Mouse (Mus musculus) adrenal gland, postnatal 10 days (tissue): ENCODE measurements at regions not wholly inside any gene's neighbourhood (a gene's known extent, or its start where the extent isn't known, plus 50 kb on each side); places are given as distances from the start of the nearest gene placed in this dataset.

Experiments
- DNase-seq: peaks from one replicate; pipeline ENCODE4 v3.0.0; 2021; ENCODE audit warnings: mixed read lengths

DNA sequence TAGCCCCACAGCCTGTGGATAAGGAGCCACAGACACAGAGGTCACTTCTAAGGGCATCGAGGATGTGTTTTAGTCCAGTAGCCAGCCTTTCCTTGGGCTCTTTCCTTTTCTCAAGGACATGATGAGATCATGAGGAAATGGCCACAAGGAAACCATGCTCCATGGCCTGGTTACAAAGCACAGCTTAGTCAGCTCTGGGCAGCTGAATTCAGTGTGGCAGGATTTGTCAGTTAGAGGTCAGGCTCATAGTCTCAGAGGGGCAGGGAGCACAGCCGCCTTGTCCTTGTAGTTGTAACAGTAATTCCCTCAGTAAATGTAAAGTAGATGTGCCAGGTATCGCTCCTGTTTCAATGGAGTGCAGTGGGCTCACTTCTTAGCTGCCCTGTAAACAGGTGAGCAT is 111.7 kb upstream of the Vangl1 start:
- DNase-seq: no peak

GRCm38 (mm10) chr3:102311482-102312225 is 107.2 kb upstream of the Vangl1 start:
- DNase-seq: no peak

- DNase-seq: no peak
Measured at GRCm38 (mm10) chr3:102310243-102310642, 105.8 kb upstream of the Vangl1 start.

DNA sequence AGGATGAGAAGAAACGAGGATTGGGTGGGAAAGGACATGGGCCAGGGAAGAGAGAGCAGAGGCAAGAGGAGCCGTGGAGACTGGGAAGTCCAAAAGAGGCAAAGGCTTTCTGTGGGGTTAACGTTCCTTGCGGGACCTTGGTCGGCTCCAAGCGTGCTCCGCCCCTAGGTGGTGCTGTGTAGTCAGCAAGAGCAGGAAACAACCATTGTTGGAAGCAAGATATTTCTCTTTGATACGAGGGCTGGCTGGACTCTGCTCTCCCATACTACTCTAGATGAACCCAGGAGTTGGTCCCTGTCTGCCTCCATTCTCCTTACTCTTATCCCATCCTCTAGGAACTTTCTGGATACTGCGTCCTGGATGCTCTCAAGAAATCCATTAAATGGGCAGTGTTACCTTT is 105.3 kb upstream of the Vangl1 start:
- peak; percentile 86 for DNase-seq

DNA sequence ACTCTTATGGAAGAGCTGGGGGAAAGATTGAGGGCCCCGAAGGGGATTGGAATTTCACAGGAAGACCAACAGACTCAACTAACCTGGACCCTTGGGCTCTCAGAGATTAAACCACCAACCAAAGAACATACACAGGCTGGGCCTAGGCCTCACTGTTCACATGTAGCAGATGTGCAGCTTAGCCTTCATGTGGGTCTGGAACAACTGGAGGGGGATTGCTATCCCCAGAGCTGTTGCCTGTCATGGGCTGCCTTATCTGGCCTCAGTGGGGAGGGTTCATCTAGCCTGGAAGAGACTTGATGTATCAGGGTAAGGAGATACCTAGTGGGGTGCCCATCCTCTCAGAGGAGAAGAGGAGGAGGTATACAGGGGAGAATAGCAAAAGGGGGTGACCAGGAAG is 103.2 kb upstream of the Vangl1 start:
- DNase-seq: no peak

- no peak for DNase-seq
Measured at GRCm38 (mm10) chr3:102292385-102292784, 87.9 kb upstream of the Vangl1 start.

DNA sequence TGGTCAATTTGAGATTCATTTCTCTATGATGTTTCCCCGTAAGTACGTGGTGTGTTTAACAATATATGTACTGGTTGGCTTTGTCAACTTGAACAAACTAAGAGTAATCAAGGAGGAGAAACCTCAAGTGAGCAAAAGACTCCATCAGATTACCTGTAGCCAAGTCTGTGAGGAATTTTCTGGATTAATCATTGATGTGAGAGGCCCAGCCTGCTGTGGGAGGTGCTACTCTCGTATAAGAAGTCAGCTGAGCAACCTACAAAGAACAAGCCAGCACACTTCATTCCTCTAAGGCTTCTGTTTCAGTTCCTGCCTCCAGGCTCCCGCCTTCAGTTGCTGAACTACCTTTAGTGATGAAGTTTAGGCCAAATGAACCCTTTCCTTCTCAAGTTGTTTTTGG is 77.5 kb upstream of the Vangl1 start:
- no peak for DNase-seq

DNA sequence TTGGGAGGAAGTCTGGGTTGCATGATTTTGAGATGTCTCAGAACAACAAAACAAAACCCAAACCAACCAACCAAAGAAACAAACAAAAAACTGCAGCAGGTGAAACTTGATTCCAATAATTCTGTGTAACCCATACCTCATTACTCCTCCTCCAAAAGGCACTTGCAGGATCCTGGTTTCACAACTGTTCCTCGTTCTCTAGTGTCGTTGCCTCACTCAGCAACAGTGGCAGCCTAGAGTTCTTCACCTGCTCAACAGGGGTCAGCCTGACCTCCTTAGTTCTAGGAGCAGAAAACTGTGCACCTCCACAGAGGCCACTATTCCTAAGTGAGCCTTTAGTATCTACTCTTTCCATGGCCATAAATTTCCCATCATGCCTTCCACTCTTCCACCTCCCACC is 72.3 kb upstream of the Vangl1 start:
- DNase-seq: no peak

DNA sequence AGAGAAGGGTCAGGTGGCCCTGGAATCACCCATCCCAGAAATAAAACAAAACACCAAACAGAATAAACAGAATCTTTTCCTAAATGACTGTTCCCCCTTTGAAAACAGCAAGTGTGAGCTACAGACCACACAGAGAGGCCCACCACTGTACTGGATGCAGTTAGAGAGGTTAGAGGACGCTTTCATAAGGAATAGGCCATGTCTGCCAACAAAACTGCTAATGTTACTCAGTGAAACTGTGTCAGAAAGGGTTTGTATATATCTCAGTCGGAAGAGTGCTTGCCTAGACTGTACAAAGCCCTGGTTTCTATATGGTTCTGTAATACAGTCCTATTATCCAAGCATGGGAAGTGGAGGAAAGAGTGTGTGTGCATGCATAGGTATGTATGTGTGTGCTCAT is 71.8 kb upstream of the Vangl1 start:
- no peak for DNase-seq

DNA sequence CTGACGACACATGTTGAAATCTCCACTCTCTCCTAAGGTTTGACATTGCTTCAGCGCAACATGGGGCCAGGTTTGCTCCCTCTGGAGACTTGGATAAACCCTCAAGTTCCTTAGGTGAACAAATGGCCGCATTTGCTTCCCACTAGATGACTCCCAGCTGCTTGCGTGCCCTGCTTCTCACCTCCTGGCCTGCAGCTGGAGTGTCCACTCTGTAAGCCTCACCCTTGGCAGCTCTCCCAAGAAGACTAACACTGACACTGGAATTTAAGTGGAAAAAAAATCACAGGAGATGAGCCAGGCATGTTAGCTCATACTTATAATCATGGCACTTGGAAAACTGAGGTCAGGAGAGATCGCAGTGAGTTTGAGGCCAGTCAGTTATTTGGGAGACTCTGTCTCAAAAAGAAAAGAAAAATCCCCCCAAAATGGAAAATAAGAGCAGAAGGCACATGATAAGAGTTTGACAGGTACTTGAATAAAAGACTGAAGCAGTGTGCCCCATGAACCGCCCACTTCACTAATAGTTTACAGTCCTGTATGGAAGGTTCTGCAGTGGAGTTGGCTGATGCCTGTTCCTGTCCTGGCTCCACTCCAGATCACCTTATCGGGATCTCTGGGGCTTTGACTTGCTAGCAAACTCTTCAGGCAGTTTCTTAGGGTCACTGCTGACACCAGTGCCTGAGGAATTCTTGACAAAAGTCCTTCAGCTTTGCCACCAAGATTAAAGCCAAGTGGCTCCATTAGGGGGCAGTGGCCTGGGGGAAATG is 70.9 kb upstream of the Vangl1 start:
- peak; percentile 22 for DNase-seq

GRCm38 (mm10) chr3:102270779-102271178 is 66.3 kb upstream of the Vangl1 start:
- no peak for DNase-seq

GRCm38 (mm10) chr3:102270257-102270656 is 65.8 kb upstream of the Vangl1 start:
- DNase-seq: no peak

DNA sequence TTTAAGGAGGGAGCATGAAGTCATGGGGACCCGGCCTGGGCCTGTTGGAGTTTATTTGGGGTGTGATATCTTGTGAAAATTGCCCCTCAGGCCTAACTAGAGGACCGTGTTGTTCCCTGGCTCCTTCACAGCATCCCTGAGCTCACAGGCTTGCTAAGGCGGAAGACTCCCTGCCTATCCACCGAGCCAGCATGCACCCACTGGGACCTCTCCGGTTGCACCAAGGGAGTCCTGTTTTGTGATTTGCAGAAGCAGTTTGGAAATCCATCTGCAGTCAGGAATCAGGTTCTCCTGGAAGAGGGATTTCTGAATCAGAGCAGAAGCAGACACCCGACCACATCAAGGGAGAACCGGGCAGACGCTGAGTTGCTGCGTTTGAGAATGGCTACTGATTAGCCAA is 61.6 kb upstream of the Vangl1 start:
- no peak for DNase-seq

- peak; percentile 34 for DNase-seq
Measured at GRCm38 (mm10) chr3:102265146-102265545, 60.7 kb upstream of the Vangl1 start.

DNA sequence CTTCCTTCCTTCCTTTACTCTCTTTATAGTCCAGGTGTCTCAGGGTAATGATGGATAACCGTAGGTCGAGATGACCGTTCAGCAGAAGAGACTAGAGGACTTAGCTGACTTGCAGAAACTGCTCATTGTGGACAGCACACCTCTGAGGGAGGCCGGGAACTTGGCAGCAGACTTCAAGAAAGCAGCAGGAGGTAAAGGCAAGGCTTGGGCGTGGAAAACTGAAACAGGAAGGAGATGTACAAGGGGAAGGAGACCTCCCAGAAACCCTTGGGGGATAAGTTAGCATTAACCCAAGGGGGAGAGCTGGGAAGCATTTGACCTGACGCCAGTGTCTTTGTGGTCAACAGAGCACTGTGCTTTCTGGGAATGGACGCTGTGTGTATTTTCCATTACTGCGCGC is 58.8 kb upstream of the Vangl1 start:
- no peak for DNase-seq

GRCm38 (mm10) chr3:102262665-102263064 is 58.2 kb upstream of the Vangl1 start:
- no peak for DNase-seq

DNA sequence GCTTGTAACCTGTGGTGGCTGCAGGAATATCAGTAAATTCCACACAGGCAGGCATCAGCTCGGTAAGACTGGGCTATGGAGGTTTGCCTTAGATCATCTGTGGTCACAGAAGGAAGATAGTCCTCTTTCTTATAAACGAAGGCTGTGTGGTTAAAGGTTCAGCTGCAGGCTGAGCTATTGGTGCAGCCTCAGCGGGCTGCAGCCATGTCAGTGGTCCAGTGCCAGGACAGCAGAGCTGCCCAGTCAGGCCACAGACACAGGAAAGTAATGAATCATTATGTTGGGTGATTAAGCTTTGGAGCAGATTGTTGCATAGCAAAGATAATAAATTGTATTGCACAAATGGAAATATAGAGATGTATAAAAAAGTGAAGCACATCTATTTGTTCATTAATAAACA is 57.0 kb upstream of the Vangl1 start:
- DNase-seq: no peak
